Mouse (Mus musculus) embryonic fibroblast, embryonic 13.5 days (primary cell): ENCODE results near the gene Slc35e3.

Source experiments
- CTCF ChIP-seq: IDR thresholded peaks from 2 replicates; pipeline ENCODE4 v1.5.1; 2011; ENCODE audit warnings: mild to moderate bottlenecking, control low read depth, low read length, moderate library complexity, borderline replicate concordance; ENCODE audit not compliant: insufficient read depth
- POLR2A ChIP-seq: IDR thresholded peaks from 2 replicates; pipeline ENCODE4 v1.6.1; 2011; ENCODE audit warnings: low read depth, mild to moderate bottlenecking, control low read depth, low read length, moderate library complexity

- TF ChIP-seq POLR2A (no peak), CTCF (no peak)
Observed at GRCm38 (mm10) chr10:117687018-117687417, 59.1 kb downstream of the Slc35e3 start.
